Mouse (Mus musculus): ENCODE measurements around the gene Ifit1bl2.

- no peak for TF ChIP-seq CTCF (IDR thresholded peaks at IDR 0.05; ENCODE audit: low read depth, low read length)
- TF ChIP-seq POLR2A (IDR thresholded peaks at IDR 0.05; ENCODE audit: extremely low read depth, insufficient read depth, low read length), result no peak
Measured at GRCm38 (mm10) chr19:34623781-34624180, 16.8 kb downstream of the Ifit1bl2 start.
